Mouse (Mus musculus): ENCODE data around the gene Adrb1. TPM values are rescaled to one million over a fixed set of nuclear protein-coding genes. Genes with fewer than 3 reads are reported as not detected.

Gene Adrb1
- polyA plus RNA-seq, 1 experiment from 2014 or later, result 1.7 TPM

DNA sequence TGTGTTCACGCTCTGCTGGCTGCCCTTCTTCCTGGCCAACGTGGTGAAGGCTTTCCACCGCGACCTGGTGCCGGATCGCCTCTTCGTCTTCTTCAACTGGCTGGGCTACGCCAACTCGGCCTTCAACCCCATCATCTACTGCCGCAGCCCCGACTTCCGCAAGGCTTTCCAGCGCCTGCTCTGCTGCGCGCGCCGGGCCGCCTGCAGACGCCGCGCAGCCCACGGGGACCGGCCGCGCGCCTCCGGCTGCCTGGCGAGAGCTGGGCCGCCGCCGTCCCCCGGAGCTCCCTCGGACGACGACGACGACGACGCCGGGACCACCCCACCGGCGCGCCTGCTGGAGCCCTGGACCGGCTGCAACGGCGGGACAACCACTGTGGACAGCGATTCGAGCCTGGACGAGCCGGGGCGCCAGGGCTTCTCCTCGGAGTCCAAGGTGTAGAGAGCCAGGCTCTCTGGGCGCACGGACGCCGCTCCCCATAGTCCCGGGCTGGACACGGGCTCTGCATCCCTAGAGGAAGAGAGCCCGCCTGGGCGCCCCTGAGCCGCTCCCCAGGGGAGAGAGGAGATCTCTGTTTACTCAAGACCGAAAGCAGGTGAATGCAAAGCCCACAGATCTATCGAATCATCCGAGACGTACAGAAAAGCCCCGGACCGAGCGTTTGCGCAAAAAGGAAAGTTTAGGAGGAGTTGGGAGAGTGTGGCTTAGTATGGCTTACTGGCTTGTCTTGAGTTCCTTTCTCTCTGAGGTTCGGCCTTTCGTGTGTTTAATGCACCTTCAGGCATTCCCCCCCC lies 1.5 kb downstream of the Adrb1 start:
- Histone ChIP-seq H3K27ac (replicated peaks) (no peak overlapping the region), H3K4me1 (peaks cover 33% of the 10 kb centered on the region), H3K4me2 (replicated peaks) (peak overlapping the region; percentile 89), H3K4me3 (replicated peaks) (peak overlapping the region; percentile 52), H3K9ac (peak overlapping the region; percentile 31; the same call in 1 of the 2 replicates), H3K9me3 (replicated peaks) (no peaks in the 10 kb centered on the region), H3K27me3 (peaks cover 65% of the 10 kb centered on the region), H3K36me3 (no peaks in the 10 kb centered on the region)
- WGBS, result under 1% methylated on average over 71 of the region's 71 CpGs
- no peak for ATAC-seq (ENCODE audit: insufficient number of reproducible peaks, low FRiP score, low TSS enrichment, low read depth)

DNA sequence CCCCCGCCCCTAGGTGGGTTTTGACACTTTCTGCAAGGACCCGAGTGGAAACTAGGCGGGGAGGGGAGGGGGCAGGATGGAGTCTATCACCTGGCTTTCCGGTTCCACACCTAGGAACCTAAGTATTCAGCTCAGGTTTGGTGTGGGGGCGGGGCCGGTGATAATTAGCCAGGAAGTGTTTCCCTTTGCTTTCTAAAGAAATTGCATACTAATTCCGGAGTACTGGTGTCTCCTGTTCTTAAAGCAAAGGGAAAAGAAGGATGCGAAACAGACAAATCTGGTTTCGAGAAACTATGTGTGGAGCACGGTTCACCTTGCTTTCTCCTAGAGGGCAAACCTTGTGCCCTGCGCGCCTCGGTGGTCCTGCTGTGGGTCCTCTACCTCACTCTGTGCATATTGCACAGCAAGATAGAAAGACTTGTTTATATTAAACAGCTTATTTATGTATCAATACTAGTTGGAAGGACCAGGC lies 2.2 kb downstream of the Adrb1 start:
- 7% methylated on average over 13 of the region's 13 CpGs for WGBS
- no peak for ATAC-seq (ENCODE audit: insufficient number of reproducible peaks, low FRiP score, low TSS enrichment, low read depth)
- Histone ChIP-seq H3K9ac (no peak overlapping the region), H3K4me1 (peaks cover 33% of the 10 kb centered on the region), H3K9me3 (replicated peaks) (no peaks in the 10 kb centered on the region), H3K27me3 (peaks cover 61% of the 10 kb centered on the region), H3K36me3 (no peaks in the 10 kb centered on the region), H3K27ac (replicated peaks) (no peak overlapping the region), H3K4me3 (replicated peaks) (peak overlapping the region; percentile 52), H3K4me2 (replicated peaks) (peak overlapping the region; percentile 89)

DNA sequence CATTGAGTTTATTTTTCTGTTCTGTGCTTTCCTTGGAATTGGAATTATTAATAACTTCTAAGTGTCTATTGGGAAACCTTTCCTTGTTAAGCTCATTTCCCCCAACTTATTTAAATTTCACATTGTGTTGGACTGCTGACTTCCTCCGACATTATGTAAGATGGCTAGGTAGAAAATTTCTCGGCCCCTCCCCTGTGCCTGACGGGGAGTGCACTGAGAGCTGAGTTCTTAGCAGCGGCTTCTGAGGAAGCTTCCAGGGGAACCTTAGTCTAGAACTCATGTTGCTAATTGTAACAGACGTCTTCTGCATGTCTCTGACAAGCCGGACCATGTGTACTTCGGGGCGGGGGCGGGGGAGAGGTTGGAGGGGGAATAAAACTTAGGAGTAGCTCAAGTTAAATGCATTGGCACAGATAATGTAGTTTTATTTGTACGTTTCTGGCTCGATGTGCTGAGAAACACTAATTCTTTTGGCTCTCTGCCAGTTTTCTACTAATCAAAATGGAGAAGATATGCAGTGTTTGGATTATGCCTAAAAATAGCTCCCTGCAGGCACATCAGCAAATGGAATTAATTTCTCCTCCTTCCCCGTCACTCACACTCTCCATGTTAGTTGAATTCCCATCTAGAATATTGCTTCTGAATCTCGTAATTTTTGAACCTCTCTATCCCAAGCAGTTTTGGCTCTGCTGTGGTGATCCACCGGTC lies 5.3 kb downstream of the Adrb1 start:
- WGBS, result 37% methylated on average over 14 of the region's 14 CpGs
- Histone ChIP-seq H3K27me3 (peaks cover 36% of the 10 kb centered on the region), H3K4me3 (replicated peaks) (no peak overlapping the region), H3K4me1 (peaks cover 21% of the 10 kb centered on the region), H3K4me2 (replicated peaks) (no peak overlapping the region), H3K27ac (replicated peaks) (no peak overlapping the region), H3K36me3 (no peaks in the 10 kb centered on the region), H3K9me3 (replicated peaks) (no peaks in the 10 kb centered on the region), H3K9ac (no peak overlapping the region)
- no peak for ATAC-seq (ENCODE audit: insufficient number of reproducible peaks, low FRiP score, low TSS enrichment, low read depth)

DNA sequence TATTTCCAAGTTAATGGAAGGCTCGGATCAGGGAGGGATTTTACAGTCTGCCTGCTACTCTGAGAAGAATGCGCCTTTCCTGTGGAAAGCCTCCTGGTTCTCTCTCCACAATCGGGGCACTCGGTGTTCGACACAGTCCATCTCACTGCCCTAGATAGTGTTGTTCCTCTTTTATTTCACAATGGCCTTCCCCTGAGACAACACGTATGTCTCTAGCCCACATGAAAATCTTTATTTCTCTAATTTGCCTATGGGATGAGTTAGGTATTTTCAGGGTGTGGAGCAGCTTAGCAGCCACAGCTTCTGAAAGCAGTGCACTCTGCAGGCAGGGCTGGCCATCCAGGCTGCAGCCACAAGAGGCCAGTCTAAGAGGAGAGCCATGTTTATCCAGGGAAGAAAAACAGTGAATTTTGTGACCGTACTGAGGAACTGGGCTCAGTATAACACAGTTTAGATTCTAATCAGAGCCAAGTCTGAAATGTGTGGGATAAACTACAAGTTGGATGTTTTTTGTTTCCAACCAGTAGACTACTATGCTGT lies 12.1 kb downstream of the Adrb1 start:
- no peaks in the 10 kb centered on the region for H3K36me3 ChIP-seq
- no peak overlapping the region for H3K4me2 ChIP-seq (replicated peaks)
- H3K4me1 ChIP-seq, result no peaks in the 10 kb centered on the region
- no peaks in the 10 kb centered on the region for H3K9me3 ChIP-seq (replicated peaks)
- H3K27me3 ChIP-seq, result no peaks in the 10 kb centered on the region
- H3K4me3 ChIP-seq (replicated peaks), result no peak overlapping the region
- no peak overlapping the region for H3K27ac ChIP-seq (replicated peaks)
- 65% methylated on average over 7 of the region's 7 CpGs for WGBS
- no peak overlapping the region for H3K9ac ChIP-seq
- ATAC-seq (ENCODE audit: insufficient number of reproducible peaks, low FRiP score, low TSS enrichment, low read depth), result no peak

DNA sequence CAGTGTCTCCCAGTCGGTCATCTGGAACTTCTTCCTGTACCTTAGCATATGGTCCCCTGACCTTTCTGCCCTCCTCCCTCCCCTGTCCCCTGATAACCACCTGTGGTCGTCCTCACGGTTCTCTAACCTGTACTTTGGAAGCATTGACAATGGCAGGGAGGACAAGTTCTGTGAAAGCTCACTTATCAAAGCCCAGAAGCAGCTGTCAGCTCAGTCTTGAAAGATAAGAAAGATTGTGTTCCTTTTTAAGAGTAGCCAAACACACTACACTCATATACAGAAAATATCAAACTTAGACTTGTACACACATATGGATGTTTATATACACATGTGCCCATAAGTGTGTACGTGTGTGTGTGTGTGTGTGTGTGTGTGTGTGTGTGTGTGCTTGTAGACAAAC lies 13.7 kb downstream of the Adrb1 start:
- ATAC-seq (ENCODE audit: insufficient number of reproducible peaks, low FRiP score, low TSS enrichment, low read depth), result no peak
- Histone ChIP-seq H3K27ac (replicated peaks) (no peak overlapping the region), H3K9ac (no peak overlapping the region), H3K9me3 (replicated peaks) (no peaks in the 10 kb centered on the region), H3K4me2 (replicated peaks) (no peak overlapping the region), H3K4me1 (no peaks in the 10 kb centered on the region), H3K4me3 (replicated peaks) (no peak overlapping the region), H3K27me3 (no peaks in the 10 kb centered on the region), H3K36me3 (no peaks in the 10 kb centered on the region)
- 43% methylated on average over 4 of the region's 4 CpGs for WGBS

DNA sequence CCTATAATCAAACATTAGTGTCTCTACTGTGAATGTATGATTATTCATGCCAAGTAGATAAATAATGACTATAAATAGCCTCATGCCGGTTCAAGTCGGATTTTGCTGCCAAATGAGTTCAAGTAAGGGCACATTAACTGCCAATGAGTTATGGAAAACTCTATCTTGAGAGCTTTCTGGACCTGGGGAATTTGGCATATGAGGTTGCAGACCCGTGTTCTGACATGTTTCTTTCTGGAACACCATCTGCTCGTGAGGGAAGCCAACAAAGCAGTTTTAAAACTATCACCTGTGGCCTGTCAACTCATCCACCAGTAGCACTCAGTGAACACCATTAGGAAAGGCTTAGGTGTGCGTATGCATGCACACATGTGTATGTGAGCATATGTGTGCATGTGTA lies 14.3 kb downstream of the Adrb1 start:
- no peak for ATAC-seq (ENCODE audit: insufficient number of reproducible peaks, low FRiP score, low TSS enrichment, low read depth)
- 46% methylated on average over 5 of the region's 5 CpGs for WGBS
- H3K36me3 ChIP-seq, result no peaks in the 10 kb centered on the region

DNA sequence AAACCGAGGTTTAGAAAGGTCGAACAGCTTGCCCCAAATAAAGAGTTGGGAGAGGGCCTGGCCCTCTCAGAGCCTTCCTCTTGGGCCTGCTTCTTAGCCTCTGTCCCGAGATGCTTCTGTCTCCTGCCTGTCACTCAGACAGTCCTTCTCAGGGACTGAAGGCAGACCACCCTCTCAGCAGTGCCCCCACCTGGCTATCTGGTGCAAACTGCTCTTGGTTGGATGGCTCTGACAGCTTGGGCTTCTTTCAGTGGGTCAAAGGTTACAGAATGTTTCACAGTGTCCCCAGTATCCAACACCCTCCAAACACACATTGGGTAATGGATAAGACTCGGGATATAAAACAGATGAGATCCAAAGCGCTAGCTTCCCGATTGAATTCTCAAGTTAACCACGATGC lies 23.1 kb downstream of the Adrb1 start:
- no peaks in the 10 kb centered on the region for H3K27me3 ChIP-seq
- no peak overlapping the region for H3K27ac ChIP-seq (replicated peaks)
- H3K4me3 ChIP-seq (replicated peaks), result no peak overlapping the region
- peaks cover 9% of the 10 kb centered on the region for H3K4me1 ChIP-seq
- no peak for ATAC-seq (ENCODE audit: insufficient number of reproducible peaks, low FRiP score, low TSS enrichment, low read depth)
- H3K4me2 ChIP-seq (replicated peaks), result no peak overlapping the region
- no peak overlapping the region for H3K9ac ChIP-seq
- 63% methylated on average over 7 of the region's 7 CpGs for WGBS
- H3K9me3 ChIP-seq (replicated peaks), result no peaks in the 10 kb centered on the region
- no peaks in the 10 kb centered on the region for H3K36me3 ChIP-seq

More for the DNA sequence above, 14.3 kb downstream of the Adrb1 start:
- no peaks in the 10 kb centered on the region for H3K4me1 ChIP-seq
- no peak overlapping the region for H3K27ac ChIP-seq (replicated peaks)
- H3K4me2 ChIP-seq (replicated peaks), result no peak overlapping the region
- H3K9ac ChIP-seq, result no peak overlapping the region
- no peaks in the 10 kb centered on the region for H3K27me3 ChIP-seq
- H3K9me3 ChIP-seq (replicated peaks), result no peaks in the 10 kb centered on the region
- H3K4me3 ChIP-seq (replicated peaks), result no peak overlapping the region

DNA sequence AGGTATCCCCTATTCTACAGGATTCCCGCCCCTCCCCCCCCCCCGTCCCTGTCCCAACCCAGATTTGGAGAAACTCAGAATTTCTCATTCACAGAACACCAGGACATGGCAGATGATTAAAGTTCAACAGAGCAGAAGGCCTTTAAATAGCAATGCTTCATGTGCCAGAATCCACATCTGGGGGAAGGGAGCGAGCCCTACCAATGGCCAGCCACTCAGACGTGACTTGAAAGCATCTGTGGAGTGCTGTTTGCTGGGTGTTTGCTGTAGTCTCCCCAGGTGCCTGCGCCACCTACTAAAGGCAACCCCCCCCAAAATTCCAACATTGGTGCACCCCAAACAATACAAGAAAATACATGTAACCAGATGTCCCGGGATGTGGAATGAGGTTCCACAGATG lies 23.5 kb downstream of the Adrb1 start:
- Histone ChIP-seq H3K4me3 (replicated peaks) (no peak overlapping the region), H3K27ac (replicated peaks) (no peak overlapping the region), H3K9ac (no peak overlapping the region), H3K9me3 (replicated peaks) (no peaks in the 10 kb centered on the region), H3K4me2 (replicated peaks) (no peak overlapping the region), H3K36me3 (no peaks in the 10 kb centered on the region), H3K27me3 (no peaks in the 10 kb centered on the region), H3K4me1 (peaks cover 9% of the 10 kb centered on the region)
- WGBS, result 61% methylated on average over 5 of the region's 6 CpGs
- no peak for ATAC-seq (ENCODE audit: insufficient number of reproducible peaks, low FRiP score, low TSS enrichment, low read depth)

DNA sequence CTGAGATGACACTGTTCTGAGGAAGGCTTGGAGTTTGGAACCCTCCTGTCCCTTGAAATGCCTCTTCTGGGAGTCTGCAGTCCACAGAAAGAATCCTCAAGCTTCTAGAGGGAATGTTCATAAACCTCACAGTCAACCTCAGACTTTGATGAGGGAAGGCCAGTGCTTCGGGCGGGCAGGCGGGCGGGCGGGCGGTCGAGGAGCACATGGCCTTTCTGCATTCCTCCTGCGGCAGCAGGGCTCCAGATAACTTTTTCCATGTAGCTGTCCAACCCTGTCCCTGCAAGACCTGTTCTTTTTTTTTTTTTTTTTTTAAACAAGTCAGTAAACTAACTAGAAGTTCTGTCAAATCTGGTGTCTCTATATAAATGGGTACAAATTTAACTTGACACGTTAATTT lies 24.6 kb downstream of the Adrb1 start:
- WGBS, result 77% methylated on average over 9 of the region's 9 CpGs
- H3K27ac ChIP-seq (replicated peaks), result no peak overlapping the region
- no peak for ATAC-seq (ENCODE audit: insufficient number of reproducible peaks, low FRiP score, low TSS enrichment, low read depth)
- no peak overlapping the region for H3K4me3 ChIP-seq (replicated peaks)
- H3K36me3 ChIP-seq, result no peaks in the 10 kb centered on the region
- no peak overlapping the region for H3K4me2 ChIP-seq (replicated peaks)
- H3K27me3 ChIP-seq, result no peaks in the 10 kb centered on the region
- no peak overlapping the region for H3K9ac ChIP-seq
- H3K4me1 ChIP-seq, result peaks cover 9% of the 10 kb centered on the region
- no peaks in the 10 kb centered on the region for H3K9me3 ChIP-seq (replicated peaks)

DNA sequence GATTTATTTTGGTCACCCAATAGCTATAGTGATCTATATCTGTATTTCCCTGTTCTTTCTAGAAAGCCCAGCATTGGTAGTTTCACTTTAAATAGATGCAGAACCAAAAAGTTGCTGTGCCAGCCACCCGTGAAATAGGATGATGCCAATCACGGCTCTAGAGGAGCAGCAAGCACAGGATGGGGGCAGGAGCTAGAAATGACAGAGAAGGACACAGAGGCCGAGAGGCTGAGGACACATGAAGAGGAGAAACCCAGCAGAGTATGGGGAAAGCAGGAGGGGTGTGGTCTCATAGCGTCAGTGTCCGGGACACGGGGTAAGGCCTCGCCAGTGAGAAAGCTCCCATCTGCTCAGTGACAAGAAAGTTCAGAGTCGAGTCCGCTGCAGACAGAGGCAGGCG lies 25.9 kb downstream of the Adrb1 start:
- H3K4me1 ChIP-seq, result peaks cover 9% of the 10 kb centered on the region
- no peaks in the 10 kb centered on the region for H3K9me3 ChIP-seq (replicated peaks)
- no peaks in the 10 kb centered on the region for H3K36me3 ChIP-seq
- no peak overlapping the region for H3K9ac ChIP-seq
- H3K27me3 ChIP-seq, result no peaks in the 10 kb centered on the region
- ATAC-seq (ENCODE audit: insufficient number of reproducible peaks, low FRiP score, low TSS enrichment, low read depth), result no peak
- H3K4me3 ChIP-seq (replicated peaks), result no peak overlapping the region
- H3K27ac ChIP-seq (replicated peaks), result no peak overlapping the region
- WGBS, result 75% methylated on average over 10 of the region's 10 CpGs
- no peak overlapping the region for H3K4me2 ChIP-seq (replicated peaks)

DNA sequence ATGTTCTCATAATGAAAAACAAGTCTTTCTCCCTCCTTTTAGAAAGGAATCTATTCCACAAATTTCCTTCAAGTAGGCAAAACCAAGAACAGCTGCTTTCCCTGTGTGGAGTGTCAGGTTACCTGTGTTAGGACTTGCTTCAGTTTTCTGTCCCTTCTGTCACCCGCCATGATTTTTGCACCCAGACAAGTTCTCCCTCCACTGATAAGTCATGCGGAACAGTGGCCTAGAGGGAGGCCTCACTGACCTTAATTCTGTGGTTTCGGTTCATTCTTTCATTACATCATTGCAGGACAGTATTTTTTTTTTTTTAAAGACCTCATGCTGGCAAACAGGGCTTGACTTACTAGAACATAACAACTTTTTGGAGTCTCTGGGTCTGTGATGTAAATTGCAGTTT lies 27.3 kb downstream of the Adrb1 start:
- Histone ChIP-seq H3K27me3 (no peaks in the 10 kb centered on the region), H3K4me1 (peaks cover 15% of the 10 kb centered on the region), H3K36me3 (no peaks in the 10 kb centered on the region), H3K4me2 (replicated peaks) (no peak overlapping the region), H3K9me3 (replicated peaks) (no peaks in the 10 kb centered on the region), H3K9ac (no peak overlapping the region), H3K27ac (replicated peaks) (no peak overlapping the region; the same call in 1 of the 2 replicates), H3K4me3 (replicated peaks) (no peak overlapping the region)
- no peak for ATAC-seq (ENCODE audit: insufficient number of reproducible peaks, low FRiP score, low TSS enrichment, low read depth)
- 9% methylated on average over 3 of the region's 3 CpGs for WGBS
